Mouse (Mus musculus) brown adipose tissue, adult 24 weeks (tissue): Measurements from ENCODE around the gene Srrt. TPM values are rescaled to one million over a fixed set of nuclear protein-coding genes. Genes with fewer than 3 reads are reported as not detected.

Experiments
- H3K27ac ChIP-seq: fragments of 200-500 bp; replicated peaks from 2 replicates; pipeline ENCODE4 v1.5.1; 2012; ENCODE audit warnings: low read depth, mild to moderate bottlenecking, low read length
- H3K4me1 ChIP-seq: fragments of 200-500 bp; 2 replicates; pipeline ENCODE4 v1.6.1; 2012; ENCODE audit warnings: low read length, mixed read lengths; ENCODE audit not compliant: control insufficient read depth, insufficient read depth, insufficient read length
- H3K4me3 ChIP-seq: fragments of 200-500 bp; 2 replicates; pipeline ENCODE4 v1.5.1; 2012; ENCODE audit warnings: low read depth, mild to moderate bottlenecking, low read length, moderate library complexity; ENCODE audit not compliant: insufficient read depth
- polyA plus RNA-seq: library from polyadenylated mRNA; stranded (reverse); fragments of >200 nt; gene quantifications from 2 replicates; pipeline ENCODE4 v1.2.4, GENCODE M21; 2012; ENCODE audit not compliant: missing spikeins, insufficient read depth, insufficient read length

Gene Srrt
- polyA plus RNA-seq, 1 experiment, result 31.0 TPM

DNA sequence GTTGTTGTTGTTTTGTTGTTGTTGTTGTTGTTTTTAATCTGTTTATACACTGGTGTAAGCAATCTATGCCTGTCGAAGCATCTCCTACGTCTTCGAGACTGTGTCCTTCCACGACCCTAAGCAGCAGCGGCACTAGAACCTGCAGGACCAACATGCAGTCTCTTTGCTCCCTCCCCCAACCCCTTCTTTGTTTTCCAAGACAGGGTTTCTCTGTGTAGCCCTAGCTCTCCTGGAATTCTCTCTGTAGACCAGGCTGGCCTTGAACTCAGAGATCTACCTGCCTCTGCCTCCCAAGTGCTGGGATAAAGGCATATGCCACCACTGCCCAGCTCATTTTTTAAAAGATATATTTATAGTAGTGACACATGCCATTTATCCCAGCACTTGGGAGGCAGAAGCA, 35.9 kb upstream of the Srrt start:
- H3K4me3 ChIP-seq, result no peak overlapping the region
- peaks cover 8% of the 10 kb centered on the region for H3K4me1 ChIP-seq
- no peak overlapping the region for H3K27ac ChIP-seq

DNA sequence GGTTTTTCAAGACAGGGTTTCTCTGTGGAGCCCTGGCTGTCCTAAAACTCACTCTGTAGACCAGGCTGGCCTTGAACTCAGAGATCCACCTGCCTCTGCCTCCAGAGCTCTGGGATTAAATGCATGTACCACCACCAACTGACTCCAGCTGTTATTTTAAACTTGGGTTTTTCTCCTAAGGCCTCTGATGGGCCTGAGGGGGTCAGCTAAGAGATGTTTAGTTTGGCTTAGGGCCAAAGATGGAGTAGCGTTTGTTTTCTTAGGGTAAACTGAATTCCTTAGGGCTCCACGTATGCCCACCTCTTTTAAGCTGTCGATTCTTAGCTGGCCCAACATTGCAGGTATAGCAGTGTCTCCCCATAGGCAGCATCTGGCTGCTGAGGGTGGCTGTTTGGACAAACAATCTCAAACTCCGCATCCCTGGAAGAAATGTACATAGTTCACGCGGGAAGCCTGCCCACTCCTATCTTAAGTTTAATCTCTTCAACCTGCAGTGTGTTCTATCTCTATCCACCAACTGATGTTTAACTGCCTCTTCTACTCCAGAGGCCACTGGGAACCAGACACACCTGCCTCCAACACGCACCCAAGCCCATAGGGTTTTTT, 35.0 kb upstream of the Srrt start:
- peaks cover 13% of the 10 kb centered on the region for H3K4me1 ChIP-seq
- H3K27ac ChIP-seq, result no peak overlapping the region
- no peak overlapping the region for H3K4me3 ChIP-seq

DNA sequence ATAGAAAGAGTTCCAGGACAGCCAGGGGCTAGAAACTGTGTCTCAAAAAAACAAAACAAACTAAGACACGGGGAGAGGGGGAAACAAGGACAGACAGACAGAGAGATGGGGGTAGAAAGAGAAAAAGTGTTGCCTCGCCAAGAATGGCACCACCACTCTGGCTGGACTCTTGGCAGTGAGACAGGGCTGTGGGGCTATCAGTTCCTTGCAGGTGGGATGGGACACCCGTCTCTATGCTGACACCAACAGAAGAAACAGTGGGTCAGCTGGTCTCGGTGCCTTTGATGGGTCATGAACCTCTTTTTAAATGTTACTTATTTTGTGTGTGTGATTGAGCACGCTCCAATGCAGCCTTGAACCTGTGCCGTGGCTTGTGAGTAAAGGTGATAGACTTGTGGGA, 32.7 kb upstream of the Srrt start:
- Histone ChIP-seq H3K4me3 (no peak overlapping the region), H3K27ac (peak overlapping the region; percentile 96), H3K4me1 (peaks cover 13% of the 10 kb centered on the region)

DNA sequence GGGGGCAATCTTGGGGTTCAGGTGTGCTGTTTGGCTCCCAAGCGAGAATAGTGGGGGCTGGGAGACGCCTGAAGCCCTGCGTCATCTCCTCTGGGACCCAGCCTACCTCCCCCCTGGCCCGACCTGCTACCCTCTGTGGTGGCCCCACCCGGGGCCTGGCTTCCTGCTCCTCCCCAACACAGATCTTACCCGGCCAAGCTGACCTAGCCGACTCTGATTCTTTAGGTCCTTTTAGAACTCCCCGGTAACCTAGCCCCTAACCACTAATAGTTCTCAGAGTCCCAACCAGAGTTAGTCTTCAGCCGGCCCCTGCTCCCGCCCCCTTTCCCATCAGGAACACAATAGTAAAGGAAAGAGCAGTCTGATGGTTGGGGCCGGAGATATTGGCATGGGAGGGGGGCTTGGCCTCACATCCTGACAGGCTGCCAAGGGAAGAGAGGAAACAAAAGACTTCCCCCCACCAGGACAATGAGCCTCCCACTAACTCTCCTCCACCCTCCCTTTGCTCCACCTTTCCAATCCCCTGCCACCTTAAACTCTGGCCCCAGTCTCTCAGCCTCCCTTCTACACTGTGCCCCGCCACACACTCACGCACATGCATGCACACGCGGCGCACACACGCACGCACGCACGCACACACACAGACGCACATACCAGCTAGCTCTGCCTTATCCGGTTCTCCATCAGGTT, 32.0 kb upstream of the Srrt start:
- Histone ChIP-seq H3K27ac (peak overlapping the region; percentile 96), H3K4me1 (peaks cover 13% of the 10 kb centered on the region), H3K4me3 (peak overlapping the region; percentile 64)

DNA sequence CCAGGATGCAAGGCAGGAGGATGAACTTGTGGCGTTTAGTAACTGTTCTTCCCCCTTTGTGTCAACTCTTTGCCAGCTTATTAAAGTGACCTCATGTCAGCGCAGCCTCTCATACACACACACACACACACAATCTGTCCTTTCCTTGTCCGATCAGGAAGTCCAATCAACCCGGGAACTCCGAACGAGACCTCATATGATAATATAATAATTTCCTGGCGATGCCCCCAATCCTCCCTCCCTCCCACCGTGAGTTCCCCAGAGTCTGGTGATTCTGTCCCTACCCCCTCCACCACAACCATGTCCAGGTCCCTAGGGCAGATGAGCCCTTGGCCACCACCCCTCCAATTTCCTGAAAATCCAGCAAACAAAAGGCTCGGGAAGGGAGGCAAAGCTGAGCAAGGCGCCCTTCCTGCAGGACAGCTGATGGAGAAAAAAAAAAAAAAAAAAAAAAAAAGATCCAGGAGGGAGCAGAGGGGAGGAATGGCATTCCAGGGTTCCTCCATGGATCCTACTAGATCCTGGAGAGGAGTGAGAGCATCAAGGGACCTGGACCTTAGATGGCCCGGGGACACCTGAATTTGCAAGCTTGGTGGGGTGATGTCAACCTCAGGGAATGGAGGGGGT, 31.3 kb upstream of the Srrt start:
- H3K27ac ChIP-seq, result peak overlapping the region; percentile 96

DNA sequence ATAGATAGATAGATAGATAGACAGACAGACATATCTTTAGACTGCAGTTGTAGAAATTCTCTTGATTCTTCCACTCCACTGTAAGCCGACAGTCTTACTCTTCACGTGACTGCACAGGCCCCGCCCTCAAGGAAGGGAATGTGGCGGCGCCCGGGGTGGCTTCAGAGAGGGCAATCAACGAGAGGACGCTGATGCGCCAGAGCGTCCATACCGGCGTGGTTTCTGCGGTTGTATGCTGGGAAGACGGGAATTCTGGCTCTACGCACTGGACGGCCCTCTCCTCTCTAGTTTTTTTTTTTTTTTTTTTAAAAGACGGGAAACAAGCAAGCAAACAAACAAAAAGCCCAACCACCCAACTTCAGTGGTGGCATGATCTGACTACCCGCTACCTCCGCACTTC, 30.8 kb upstream of the Srrt start:
- H3K4me3 ChIP-seq, result peak overlapping the region; percentile 64
- H3K4me1 ChIP-seq, result peaks cover 13% of the 10 kb centered on the region
- H3K27ac ChIP-seq, result peak overlapping the region; percentile 96

More for the DNA sequence above, 31.3 kb upstream of the Srrt start:
- H3K4me1 ChIP-seq, result peaks cover 13% of the 10 kb centered on the region
- peak overlapping the region; percentile 64 for H3K4me3 ChIP-seq

DNA sequence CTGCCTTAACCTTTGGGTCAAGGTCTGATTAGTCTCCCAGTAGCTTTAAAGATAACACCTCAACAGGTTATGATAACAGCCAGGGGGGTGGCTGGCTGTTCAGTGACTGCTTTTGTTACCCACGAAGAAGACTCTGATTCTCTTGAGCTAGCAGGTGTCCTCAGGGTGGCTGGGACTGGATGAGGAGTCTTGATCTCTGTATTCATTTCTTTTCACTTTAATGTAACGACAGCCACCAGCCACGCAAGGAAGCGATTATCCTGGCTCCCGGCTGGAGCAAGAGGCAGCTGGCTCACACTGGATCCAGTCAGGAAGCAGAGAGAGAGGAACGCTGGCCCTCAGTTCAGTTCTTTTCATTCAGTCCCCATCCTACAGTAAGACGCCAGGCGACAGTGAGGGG, 29.7 kb upstream of the Srrt start:
- Histone ChIP-seq H3K4me1 (peaks cover 13% of the 10 kb centered on the region), H3K4me3 (no peak overlapping the region; the same call in 1 of the 2 replicates), H3K27ac (no peak overlapping the region)

DNA sequence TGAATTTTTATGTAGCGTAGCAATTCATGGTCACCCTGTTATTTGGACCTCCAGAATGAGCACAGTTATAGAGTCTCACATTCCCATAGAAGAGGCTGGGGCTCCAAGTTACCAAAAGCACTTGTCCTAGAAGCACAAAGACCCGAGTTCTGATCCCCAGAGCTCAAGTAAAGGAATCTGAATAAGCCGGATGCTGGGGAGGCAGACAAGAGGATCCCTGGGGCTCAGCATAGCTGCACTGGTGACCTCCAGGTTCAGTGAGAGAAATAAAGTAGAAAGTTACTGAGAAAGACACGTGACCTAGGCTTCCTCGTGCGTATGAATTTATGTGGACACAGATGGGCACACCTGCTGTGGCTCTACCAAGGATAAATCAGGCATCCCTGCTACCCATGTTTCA, 27.6 kb upstream of the Srrt start:
- H3K4me1 ChIP-seq, result peaks cover 6% of the 10 kb centered on the region
- H3K4me3 ChIP-seq, result no peak overlapping the region
- no peak overlapping the region for H3K27ac ChIP-seq

DNA sequence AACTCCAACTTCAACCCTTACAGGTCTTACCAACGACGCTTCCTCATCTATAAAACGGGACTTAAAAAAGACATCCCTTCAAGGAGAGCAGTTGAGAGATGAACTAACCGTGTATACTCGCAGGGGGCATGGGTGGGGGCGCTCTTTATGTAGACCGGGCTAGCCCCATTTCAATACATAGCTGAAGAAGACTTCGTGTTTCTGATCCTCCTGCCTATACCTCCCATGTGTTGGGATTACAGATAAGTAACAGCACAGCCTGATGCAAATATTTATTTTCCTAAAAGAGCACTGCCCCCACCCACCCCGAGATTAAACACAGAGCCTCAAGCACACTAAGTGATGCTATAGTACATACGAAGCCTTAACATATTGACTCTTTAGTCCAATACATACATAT, 26.8 kb upstream of the Srrt start:
- Histone ChIP-seq H3K4me1 (peaks cover 6% of the 10 kb centered on the region; the same call in 1 of the 2 replicates), H3K4me3 (no peak overlapping the region), H3K27ac (no peak overlapping the region)

DNA sequence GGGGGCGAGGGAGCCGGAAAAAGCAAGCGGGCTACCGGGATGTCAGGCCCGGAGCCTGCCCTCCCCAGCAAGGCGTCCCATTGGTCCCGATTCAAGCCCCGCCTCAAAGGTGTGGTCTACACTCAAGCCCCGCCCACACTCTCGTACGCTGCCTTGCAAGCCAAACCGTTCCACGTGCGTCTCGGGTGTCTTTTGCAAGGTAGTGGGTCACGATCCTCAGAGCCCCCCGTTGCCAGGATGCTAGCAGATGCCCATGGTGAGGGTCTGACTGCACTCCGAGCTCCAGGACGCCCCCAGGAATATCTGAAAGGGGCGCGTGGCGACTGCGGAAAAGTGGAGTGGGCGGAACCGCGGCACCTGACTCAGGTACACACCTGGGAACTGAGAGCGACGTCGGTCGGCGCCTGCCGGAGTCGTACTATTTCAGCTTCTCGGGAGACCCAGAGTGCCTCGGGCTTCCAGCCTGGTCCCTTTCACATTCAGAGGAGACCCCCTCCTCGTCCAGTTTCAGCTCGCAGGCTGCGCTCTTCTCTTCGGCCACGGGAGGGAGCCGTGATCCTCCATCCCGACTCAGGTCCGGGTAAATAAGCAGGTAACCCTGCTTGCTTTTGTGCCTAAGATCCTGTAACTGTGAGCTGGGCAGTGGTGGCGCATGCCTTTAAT, 26.2 kb upstream of the Srrt start, which contains the start of gene Slc12a9:
Gene Slc12a9 (minus strand): TSS at position 86 of the 663 bp plus-strand sequence.
- H3K4me3 ChIP-seq, result peak within 1 kb of the TSS; percentile 50
- no peak within 1 kb of the TSS for H3K27ac ChIP-seq
- peaks cover 6% of the 10 kb centered on the region; the same call in 1 of the 2 replicates for H3K4me1 ChIP-seq

DNA sequence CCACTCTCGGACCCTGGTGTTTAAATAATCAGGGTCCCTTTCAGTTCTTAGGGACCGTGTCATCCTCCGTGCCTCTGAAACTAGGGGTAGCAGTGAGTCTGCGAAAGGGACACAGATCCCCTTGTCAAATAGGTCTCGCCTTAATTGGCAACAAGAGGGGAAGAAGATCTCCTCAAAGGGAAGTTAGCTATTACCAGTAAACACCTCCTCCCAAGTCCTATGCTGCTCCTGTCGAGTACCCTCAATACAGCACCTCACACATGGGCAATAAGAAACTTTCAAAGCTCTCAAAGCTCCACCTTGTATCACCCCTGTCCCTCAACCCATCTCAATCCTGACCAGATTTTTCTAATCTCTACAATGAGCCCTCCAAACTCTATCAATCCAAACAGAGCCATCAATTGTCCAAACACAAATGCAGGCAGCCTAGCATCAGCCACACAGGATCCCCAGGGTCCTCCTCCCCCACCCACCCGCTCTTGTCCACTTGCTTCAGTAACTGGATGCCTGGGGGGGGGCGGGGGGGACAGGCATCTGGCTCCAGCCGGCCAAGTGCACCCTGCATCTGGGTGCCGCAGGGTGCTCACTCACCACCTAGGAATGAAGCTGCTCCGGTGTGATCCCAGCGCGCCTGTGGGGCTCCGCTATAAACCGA, 25.5 kb upstream of the Srrt start:
- Histone ChIP-seq H3K4me1 (peaks cover 6% of the 10 kb centered on the region; the same call in 1 of the 2 replicates), H3K27ac (no peak overlapping the region)

DNA sequence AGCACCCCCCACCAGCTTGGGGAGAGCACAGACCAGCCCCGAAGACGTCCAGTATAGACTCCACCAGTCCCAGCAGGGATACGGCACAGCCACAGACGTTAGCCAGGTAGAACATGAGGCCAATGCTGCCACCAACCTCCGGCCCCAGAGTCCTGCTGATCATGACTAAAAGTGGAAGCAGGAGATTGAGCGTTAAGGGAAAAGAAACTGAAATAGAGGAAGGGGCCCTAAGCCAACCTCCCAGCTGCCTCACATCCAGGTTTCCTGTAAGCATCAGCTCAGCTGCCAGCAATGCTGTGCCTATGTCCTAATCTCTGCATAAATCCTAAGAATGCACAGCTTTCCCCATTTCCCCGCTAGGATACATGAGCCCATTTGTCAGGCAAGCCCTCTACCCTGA, 23.4 kb upstream of the Srrt start:
- H3K27ac ChIP-seq, result no peak overlapping the region
- H3K4me3 ChIP-seq, result no peak overlapping the region
- H3K4me1 ChIP-seq, result no peaks in the 10 kb centered on the region

More for the DNA sequence above, 25.5 kb upstream of the Srrt start:
- H3K4me3 ChIP-seq, result peak overlapping the region; percentile 50

DNA sequence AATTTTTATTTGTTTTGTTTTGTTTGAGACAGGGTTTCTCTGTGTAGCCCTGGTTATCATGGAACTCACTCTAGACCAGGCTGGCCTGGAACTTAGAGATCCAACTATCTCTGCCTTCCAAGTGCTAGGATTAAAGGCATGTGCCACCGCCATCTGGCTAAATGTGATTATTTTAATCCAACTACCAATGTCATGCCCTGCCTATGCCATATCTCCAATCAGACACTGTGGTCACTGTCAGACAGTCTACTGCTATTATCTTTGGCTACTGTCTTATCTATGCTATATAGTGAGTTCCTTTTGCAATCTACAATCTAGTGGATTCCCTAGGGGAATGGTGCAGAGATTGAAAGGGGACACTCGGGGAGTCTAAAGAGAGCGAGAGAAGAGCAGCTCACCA, 13.5 kb upstream of the Srrt start:
- H3K27ac ChIP-seq, result no peak overlapping the region

DNA sequence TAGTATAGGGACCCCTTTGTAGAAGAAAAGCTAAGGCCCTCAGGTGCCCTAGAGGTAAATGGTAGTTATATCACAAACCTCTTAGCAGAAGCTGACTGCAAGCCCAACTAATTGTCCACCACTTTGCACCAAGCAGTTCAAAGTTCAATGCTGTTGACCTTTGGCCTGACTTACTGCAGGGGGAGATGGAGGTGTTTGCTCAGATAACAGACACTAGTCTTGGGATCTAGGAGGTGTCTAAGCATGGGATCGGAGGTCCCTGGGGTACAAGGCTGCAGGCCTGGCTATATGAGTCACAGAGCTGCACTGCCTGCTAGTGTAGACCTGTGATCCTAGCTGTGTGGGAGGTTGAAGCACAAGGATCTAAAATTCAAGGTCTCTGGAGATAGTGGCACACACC, 11.1 kb upstream of the Srrt start:
- Histone ChIP-seq H3K4me3 (no peak overlapping the region), H3K4me1 (no peaks in the 10 kb centered on the region), H3K27ac (no peak overlapping the region)

More for the DNA sequence above, 13.5 kb upstream of the Srrt start:
- H3K4me3 ChIP-seq, result no peak overlapping the region
- H3K4me1 ChIP-seq, result no peaks in the 10 kb centered on the region

DNA sequence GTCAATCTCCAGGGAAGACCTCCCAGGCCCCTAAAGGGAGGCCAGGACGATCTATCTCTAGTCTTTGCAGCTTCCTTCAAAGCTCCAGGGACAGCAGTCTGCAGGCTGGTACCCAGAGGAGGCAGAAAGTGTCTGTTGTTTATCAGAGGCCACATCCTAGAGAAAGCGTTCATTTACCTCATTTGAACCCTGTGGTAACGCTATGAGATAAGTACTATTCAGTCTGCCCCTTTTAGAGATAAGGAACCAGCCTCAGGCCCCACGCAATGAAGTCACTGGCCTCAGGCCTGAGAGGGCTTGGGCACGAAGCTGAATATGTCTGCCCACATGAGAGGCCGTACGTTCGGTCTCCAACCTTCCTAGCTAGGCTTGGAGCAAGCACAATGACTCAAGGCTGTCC, 9.9 kb upstream of the Srrt start:
- peaks cover 7% of the 10 kb centered on the region; the same call in 1 of the 2 replicates for H3K4me1 ChIP-seq
- H3K4me3 ChIP-seq, result no peak overlapping the region
- H3K27ac ChIP-seq, result no peak overlapping the region
